ENCODE assay signal across 9 mouse cellular contexts in the genomic region with DNA sequence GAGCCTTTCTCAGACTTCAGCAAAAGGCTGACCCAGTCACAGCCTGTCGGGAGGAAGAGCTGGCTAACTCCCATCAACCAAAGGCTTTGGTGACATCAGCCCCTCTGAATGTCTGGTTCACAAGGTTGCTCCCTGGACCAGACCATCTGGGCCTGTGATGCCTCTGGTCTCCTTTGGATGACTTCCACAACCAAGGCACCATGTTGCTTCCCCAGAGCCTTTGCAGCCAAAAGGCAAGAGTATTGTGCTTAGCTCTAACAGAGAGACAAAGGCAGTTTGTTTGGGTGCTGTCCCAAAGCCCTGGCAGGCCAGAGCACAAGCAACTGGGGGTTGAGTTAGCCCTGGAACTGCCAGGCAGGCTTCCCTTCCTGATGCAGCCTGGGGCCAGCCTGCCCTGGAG. TPM values are rescaled to one million over a fixed set of nuclear protein-coding genes. Genes with fewer than 3 reads are reported as not detected.
DNase-seq lines count a peak whose midpoint lies in the region; ATAC-seq and TF ChIP-seq lines count a peak whose summit lies in the region.
"Had no signal": no experiment of that assay in that cellular context is flagged by ENCODE, and none has a peak within 500 bp of the region (broad histone marks: within the 10 kb centered on the region; RNA-seq: fewer than 3 reads in every experiment).

No protein-coding gene starts in this region.

- no peaks in the 10 kb centered on the region for H3K27me3 ChIP-seq in thymus, adult 2 months (ENCODE audit: control insufficient read depth, insufficient read depth, low read length)
- H3K27me3 ChIP-seq: liver, embryonic 13.5 days; midbrain, embryonic 12.5 days had no signal

- no peaks in the 10 kb centered on the region for H3K4me1 ChIP-seq in thymus, adult 2 months (replicated peaks; ENCODE audit: control insufficient read depth, insufficient read depth, low read length)

- peaks cover 18% of the 10 kb centered on the region for H3K36me3 ChIP-seq in thymus, adult 2 months (ENCODE audit: control insufficient read depth, insufficient read depth, low read length)

- H3K4me3 ChIP-seq in layer of hippocampus, adult 2 months = no peak overlapping the region
- no peak overlapping the region for H3K4me3 ChIP-seq in thymus, adult 2 months (ENCODE audit: control insufficient read depth, insufficient read depth, low read length)
- H3K4me3 ChIP-seq: liver, embryonic 13.5 days; midbrain, embryonic 12.5 days had no signal

- no peak for TF ChIP-seq POLR2A in thymus, adult 2 months (IDR thresholded peaks at IDR 0.05; ENCODE audit: control insufficient read depth, extremely low read depth, insufficient read depth, low read length, poor library complexity)

- TF ChIP-seq CTCF in layer of hippocampus, adult 2 months (conservative IDR thresholded peaks at IDR 0.05) = no peak
- TF ChIP-seq CTCF in thymus, adult 2 months (IDR thresholded peaks at IDR 0.05; ENCODE audit: borderline replicate concordance, control insufficient read depth, extremely low read depth, insufficient read depth, low read length, poor library complexity) = no peak

- ATAC-seq in cerebellum, adult (ENCODE audit: insufficient number of reproducible peaks, low FRiP score, low TSS enrichment) = peak; percentile 74

- peak overlapping the region; percentile 72 for H3K27ac ChIP-seq in layer of hippocampus, adult 2 months
- H3K27ac ChIP-seq in thymus, adult 2 months (ENCODE audit: control insufficient read depth, insufficient read depth, low read length) = no peak overlapping the region
- H3K27ac ChIP-seq: liver, embryonic 13.5 days; midbrain, embryonic 12.5 days had no signal

- DNase-seq in layer of hippocampus, adult 2 months (ENCODE audit: low spot score in 2 of 2) = peak; percentile 38 to 69
- DNase-seq in layer of hippocampus, postnatal 25 days (ENCODE audit: extremely low spot score in 1 of 2, low spot score in 1 of 2) = no peak
- DNase-seq in cerebellum, adult 8-10 months = peak; percentile 75
- peak; percentile 52 to 79 for DNase-seq in layer of hippocampus, adult 8-10 months (ENCODE audit: low spot score in 2 of 2)
- no peak for DNase-seq in thymus, adult 2 months
- no peak for DNase-seq in adipocyte (ENCODE audit: low spot score)
- DNase-seq: liver, embryonic 13.5 days had no signal

- WGBS in thymus, adult 2 months = 95% methylated on average over 1 of the region's 1 CpGs

RNA-seq across cellular contexts. Expression of gene Iffo2, which starts 40.4 kb away (rescaled TPM):
- total RNA-seq in layer of hippocampus, adult 2 months (2021) = 10 to 100 TPM; 15.7 to 17.5 TPM
- 10 to 100 TPM; 15.3 to 16.3 TPM for total RNA-seq in layer of hippocampus, postnatal 25 days (2021)
- total RNA-seq in layer of hippocampus, adult 8-10 months (2022) = 10 to 100 TPM; 16.0 to 18.5 (median 17.7) TPM
- 5.4 and 5.8 TPM in 2 replicates for polyA plus RNA-seq in thymus, adult 2 months (2012; rRNA removed)

Comparison
In these comparisons a context has a peak if more than half of its experiments do, and no peak if none do; other contexts are left out.
1. DNase-seq: peak in layer of hippocampus, adult 2 months (2 of 2), cerebellum, adult 8-10 months (single experiment) and layer of hippocampus, adult 8-10 months (2 of 2); none in layer of hippocampus, postnatal 25 days (0 of 2), thymus, adult 2 months (single experiment) and adipocyte (single experiment).